Mouse (Mus musculus) cerebellum, adult 11-12 months (tissue): ENCODE results near the gene Kif13a.

Source experiments
- DNase-seq: peaks from one replicate; pipeline ENCODE4 v3.0.0; 2022

The Kif13a gene

GRCm38 (mm10) chr13:46919797-46920196 lies 9.9 kb downstream of the Kif13a start:
- DNase-seq, result no peak

GRCm38 (mm10) chr13:46918509-46918908 lies 11.2 kb downstream of the Kif13a start:
- no peak for DNase-seq

GRCm38 (mm10) chr13:46911960-46912359 lies 17.7 kb downstream of the Kif13a start:
- DNase-seq, result no peak

GRCm38 (mm10) chr13:46911018-46911419 lies 18.6 kb downstream of the Kif13a start:
- peak; percentile 52 for DNase-seq

- DNase-seq, result no peak
These were observed 19.7 kb downstream of the Kif13a start for GRCm38 (mm10) chr13:46909946-46910345.

GRCm38 (mm10) chr13:46909005-46909565 lies 20.6 kb downstream of the Kif13a start:
- DNase-seq, result no peak

- DNase-seq, result no peak
These were observed 21.3 kb downstream of the Kif13a start for GRCm38 (mm10) chr13:46908387-46908786.

GRCm38 (mm10) chr13:46907861-46908260 lies 21.8 kb downstream of the Kif13a start:
- DNase-seq, result no peak

GRCm38 (mm10) chr13:46907115-46907514 lies 22.6 kb downstream of the Kif13a start:
- no peak for DNase-seq

GRCm38 (mm10) chr13:46905971-46906370 lies 23.7 kb downstream of the Kif13a start:
- no peak for DNase-seq

- no peak for DNase-seq
These were observed 24.6 kb downstream of the Kif13a start for GRCm38 (mm10) chr13:46904982-46905621.

- no peak for DNase-seq
These were observed 27.0 kb downstream of the Kif13a start for GRCm38 (mm10) chr13:46902568-46903255.

GRCm38 (mm10) chr13:46900870-46901555 lies 28.7 kb downstream of the Kif13a start:
- DNase-seq, result no peak

- no peak for DNase-seq
These were observed 30.8 kb downstream of the Kif13a start for GRCm38 (mm10) chr13:46898837-46899236.

- DNase-seq, result no peak
These were observed 31.3 kb downstream of the Kif13a start for GRCm38 (mm10) chr13:46898411-46898810.

GRCm38 (mm10) chr13:46892380-46892779 lies 37.3 kb downstream of the Kif13a start:
- no peak for DNase-seq

GRCm38 (mm10) chr13:46888150-46888683 lies 41.5 kb downstream of the Kif13a start:
- no peak for DNase-seq

GRCm38 (mm10) chr13:46886497-46887261 lies 43.0 kb downstream of the Kif13a start:
- no peak for DNase-seq

- no peak for DNase-seq
These were observed 44.0 kb downstream of the Kif13a start for GRCm38 (mm10) chr13:46885759-46886060.

- DNase-seq, result no peak
These were observed 44.5 kb downstream of the Kif13a start for GRCm38 (mm10) chr13:46884898-46885758.

GRCm38 (mm10) chr13:46883976-46884375 lies 45.7 kb downstream of the Kif13a start:
- no peak for DNase-seq

GRCm38 (mm10) chr13:46883381-46883780 lies 46.3 kb downstream of the Kif13a start:
- DNase-seq, result peak; percentile 55
